Mouse (Mus musculus) ovary, postnatal 10 days (tissue): ENCODE results near the gene Nploc4.
A peak's percentile ranks its signal among the peaks of the same experiment; 100 is the strongest.

ENCODE experiments used
- DNase-seq: peaks from one replicate; pipeline ENCODE4 v3.0.0; 2022; ENCODE audit warnings: low spot score

The Nploc4 gene

DNA sequence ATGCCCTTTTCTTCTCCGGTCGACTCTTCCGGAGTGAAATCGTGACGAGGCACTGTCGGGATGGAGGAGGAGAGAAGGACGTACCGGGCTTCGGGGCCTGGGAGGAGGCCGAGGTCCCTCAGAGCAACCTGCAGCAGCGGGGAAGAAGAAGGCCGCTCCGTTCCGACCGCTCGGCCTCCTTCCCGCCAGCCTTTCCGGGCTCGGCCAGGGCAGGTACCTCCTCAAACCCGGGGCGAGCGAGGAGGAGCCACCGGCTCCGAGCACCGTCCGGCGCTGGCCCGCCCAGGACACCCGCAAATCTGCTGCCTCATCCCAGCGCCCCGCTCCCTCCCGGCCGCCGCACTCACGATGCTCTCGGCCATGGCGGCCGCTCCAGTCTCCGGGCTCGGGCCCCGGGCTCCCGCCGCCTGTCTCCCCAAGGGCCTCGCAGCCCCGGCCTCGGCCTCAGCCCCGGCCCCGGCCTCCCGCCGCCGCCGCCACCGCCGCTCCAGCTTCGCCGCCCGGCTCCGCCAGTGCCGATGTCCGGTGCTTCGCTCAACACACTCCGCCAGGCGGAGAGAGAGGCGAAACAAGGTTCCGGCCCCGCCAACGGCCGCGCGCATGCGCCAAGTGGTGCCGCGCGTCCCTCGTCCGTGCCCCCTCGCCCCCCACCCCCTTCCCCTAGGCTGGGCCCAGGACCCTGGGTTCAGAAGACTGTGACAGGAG lies at the start of gene Nploc4:
Gene Nploc4 (minus strand): TSS at position 557 of the 705 bp plus-strand sequence.
- peak; percentile 91 for DNase-seq

DNA sequence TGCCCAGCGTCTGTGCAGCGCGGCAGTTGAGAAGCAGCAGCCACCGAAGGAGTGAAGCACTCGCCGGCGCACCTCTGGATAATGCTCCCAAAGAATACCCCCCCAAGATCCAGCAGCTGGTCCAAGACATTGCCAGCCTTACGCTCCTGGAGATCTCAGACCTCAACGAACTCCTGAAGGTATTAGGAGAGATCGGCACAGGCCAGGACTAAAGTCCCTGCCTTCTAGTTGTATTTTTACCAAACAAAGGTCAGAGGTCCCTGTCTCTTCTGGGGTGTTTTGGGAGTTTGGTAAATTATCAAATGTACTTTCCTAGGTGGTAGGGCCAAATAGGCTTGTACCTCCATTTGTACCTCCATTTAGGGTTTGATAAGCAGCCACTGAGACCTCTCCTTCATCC lies 47.7 kb upstream of the Nploc4 start:
- no peak for DNase-seq

GRCm38 (mm10) chr11:120484265-120484981 lies 46.9 kb upstream of the Nploc4 start, which contains the start of gene Mrpl12:
Gene Mrpl12 (plus strand): TSS chr11:120484613.
- DNase-seq, result peak; percentile 85

DNA sequence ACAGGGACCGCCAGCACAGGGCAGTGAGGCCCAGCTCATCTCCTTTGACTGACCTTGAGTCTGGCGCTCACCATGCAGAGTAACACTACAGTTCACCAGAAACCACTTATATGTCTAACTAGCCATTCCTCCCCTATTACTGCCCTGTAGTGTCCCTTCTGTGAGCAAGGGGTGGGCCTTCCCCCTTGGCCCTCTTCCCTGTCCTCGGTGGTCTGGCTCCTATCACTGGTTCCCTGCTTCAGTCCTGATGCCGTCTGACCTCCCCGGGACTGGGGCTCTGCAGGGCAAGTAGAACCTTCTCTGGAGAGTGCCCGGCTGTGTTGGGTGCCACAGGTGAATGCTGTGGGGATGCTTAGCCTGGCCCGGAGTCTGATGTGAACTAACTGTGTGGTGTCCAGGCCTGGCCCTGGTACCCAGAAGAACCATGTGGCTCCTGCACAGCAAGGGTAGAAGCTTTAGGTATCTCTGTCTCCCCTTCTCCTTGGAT lies 46.0 kb upstream of the Nploc4 start:
- no peak for DNase-seq

GRCm38 (mm10) chr11:120472052-120472451 lies 34.5 kb upstream of the Nploc4 start:
- no peak for DNase-seq

DNA sequence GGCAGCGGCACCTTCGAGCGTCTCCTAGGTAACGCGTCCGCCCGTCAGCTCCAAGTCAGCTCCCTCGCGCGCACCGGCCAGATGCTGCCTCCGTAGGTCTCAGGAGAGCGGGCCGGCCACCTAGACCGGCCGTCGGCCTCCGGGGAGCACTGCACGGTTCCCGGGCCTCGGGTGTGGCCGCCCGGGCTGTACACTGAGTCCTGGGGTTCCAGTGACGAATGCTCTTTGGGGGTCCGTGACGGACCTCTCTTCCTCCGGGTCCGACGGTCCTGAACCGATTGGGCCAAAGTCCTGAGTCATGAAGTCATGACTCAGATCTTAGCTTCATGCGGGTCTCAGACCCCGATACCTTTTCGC lies 30.2 kb upstream of the Nploc4 start:
- no peak for DNase-seq

DNA sequence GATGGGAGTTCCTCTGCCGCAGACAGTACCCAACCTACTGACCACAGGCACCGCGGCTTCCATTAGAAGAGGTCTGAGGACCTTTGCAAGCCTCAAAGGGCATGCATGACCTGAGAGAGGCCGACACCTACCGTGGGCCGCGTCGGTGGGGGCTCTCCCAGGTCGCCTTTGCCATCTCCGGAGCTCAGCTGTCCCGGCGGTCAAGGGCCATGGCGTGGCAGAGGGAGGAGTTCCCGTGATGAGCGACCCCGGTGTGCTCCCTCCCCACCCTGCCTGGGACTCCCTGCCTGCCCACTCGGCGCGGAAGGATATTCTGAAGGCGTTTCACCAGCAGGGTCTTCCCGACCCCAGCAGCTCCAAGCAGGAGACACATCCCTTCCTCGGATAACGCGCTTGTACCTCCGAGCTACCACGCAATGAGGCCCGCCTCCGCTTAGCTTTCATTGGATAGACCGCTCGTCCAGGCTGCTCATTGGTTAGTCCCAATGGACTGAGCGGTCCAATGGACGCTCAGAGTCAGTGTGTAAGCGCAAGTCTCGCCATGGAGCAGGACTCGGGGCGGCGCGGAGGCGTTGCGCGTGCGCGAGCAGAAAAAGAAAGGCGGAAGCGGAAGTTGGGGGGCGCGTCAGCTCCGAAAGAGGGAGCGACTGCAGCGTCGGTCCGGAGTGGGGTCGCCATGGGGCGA lies 29.7 kb upstream of the Nploc4 start, which contains the start of gene Arl16:
Gene Arl16 (minus strand): TSS at position 557 of the 685 bp plus-strand sequence.
- peak; percentile 76 for DNase-seq

DNA sequence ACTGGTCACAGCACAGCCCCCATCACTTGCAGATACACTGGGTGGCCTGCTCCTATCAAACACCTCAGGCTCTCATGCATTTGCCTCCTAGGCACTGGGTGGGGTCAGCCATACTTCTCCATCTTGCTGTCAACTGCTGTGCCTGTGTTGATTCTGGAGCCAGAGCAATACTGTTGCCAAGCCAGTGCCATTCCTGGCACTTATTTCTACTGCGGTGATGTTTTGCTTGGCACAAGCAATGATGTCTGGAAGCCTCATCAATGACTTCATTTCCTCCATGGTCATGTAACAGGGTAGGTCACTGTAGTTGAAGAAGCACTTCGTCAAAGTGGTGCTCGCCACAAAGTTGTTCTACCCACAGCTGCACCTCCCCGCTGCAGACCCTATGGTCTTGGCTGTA lies 28.0 kb upstream of the Nploc4 start:
- no peak for DNase-seq

DNA sequence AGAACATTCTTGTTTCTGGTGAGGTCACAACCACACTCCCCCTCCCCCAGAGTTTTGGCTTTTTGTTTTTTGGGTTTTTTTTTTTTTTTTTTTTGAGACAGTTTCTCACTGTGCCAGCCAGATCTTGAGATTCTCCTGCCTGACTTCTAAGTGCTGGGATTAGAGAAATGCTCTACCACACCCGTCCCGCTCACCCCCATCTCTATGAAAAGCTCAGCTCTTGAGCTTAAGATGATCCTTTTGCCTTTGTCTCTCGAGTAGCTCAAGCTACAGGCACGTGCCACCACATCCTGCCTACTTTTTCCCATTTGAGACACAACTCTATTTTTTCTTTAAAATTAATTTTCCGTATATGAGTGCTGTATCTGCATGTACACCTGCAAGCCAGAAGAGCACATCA lies 26.9 kb upstream of the Nploc4 start:
- no peak for DNase-seq

DNA sequence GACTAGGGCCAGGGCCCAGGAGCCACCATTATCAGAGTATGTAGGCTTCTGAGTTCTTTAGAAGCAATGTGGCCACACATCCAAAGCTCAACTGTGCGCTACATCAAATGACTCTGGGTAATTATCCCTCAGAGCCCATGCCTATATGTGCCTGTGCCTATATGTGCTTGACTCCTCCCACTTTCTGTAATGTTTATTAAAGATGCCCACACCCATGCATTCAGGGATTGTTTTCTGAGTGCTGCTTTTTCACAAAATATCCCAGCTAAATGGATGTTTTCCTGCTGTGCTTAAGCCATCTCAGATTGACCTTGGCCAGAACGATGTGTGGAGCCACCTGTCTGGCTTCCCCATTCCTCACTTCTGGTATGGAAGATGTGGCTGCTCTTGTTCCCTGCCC lies 26.0 kb upstream of the Nploc4 start:
- no peak for DNase-seq

DNA sequence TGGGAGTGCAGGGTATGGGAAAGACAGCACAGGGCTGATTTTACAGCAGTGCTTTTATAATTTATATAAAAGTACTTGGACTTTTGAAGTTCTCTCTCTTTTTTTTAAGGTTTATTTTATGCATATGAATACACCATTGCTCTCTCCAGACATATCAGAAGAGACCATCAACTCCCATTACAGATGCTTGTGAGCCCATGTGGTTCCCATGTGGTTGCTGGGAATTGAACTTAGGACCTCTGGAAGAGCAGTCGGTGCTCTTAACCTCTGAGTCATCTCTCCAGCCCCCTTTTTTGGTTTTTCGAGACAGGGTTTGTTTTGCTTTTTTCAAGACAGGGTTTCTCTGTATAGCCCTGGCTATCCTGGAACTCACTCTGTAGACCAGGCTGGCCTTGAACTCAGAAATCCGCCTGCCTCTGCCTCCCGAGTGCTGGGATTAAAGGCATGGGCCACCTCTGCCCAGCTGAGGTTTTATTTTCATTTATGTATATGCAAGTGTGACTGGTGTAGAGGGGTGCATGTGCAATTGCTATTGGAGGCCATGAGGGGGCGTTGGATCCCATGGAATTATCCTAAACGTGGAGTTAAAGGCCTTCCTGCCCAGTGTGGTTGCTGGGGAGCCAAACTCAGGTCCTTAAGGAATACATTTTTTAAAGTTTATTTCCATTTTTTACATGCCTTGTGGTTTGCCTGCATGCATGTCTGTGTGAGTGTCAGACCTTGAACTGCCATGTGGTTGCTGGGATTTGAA lies 21.5 kb upstream of the Nploc4 start:
- no peak for DNase-seq

GRCm38 (mm10) chr11:120457772-120458751 lies 20.6 kb upstream of the Nploc4 start, which contains the start of the genes Oxld1 and Ccdc137:
Gene Oxld1 (minus strand): TSS chr11:120458068.
Gene Ccdc137 (plus strand): TSS chr11:120458115.
- peak; percentile 64 for DNase-seq

DNA sequence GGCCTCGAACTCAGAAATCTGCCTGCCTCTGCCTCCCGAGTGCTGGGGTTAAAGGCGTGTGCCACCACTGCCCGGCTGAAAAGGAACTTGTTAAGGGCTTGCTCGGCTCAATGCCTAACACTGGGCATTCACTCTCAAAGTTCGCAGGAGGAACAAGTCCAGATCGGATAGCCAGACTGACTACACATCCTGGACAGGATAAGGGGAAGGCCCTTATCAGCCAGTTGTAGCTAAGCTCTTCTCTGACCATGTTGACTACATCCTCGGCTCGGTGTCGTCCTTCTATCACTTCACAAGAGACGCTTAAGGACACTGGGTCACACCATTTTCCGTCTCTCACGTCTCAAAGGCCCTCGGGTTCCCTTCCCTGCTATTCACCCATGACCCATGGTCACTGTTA lies 19.9 kb upstream of the Nploc4 start:
- no peak for DNase-seq

GRCm38 (mm10) chr11:120455413-120455812 lies 17.9 kb upstream of the Nploc4 start:
- no peak for DNase-seq

DNA sequence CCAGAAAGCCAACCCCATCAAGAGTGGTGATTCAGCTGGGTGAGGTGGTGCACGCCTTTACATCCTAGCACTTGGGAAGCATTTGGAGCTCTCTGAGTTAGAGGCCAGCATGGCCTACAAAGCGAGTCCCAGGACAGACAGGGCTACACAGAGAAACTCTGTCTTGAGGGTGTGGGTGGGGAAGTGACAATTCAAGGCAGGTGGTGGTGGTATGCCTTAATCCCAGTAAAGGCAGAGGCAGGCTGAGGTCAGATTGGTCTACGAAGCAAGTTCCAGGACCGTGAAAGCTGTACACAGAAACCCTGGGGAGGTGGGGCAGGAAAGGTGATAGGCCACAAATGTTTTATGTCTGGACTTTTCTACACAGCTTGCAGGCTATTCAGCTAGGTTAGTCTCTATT lies 17.5 kb upstream of the Nploc4 start:
- no peak for DNase-seq

DNA sequence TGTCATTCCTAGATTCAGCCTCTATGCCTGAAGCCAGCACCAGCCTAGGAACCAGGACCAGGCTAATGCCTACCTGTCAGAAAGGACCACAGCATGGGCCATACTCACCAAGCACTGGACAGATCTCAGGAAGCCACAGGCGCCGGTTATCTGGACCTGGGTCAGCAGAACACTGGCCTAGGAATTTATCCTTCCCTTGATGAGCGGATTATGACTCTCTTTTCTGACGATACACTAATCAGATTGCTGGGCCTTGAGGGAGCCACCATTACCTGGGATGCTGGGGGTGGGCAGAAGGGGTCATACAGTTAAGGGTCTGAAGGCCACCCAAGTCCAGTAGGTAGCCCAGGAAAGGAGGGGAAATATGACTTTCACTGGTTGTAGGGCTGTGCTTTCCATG lies 15.8 kb upstream of the Nploc4 start, which contains the start of gene Pde6g:
Gene Pde6g (minus strand): TSS at position 195 of the 400 bp plus-strand sequence.
- no peak for DNase-seq

- DNase-seq, result no peak
Measured at GRCm38 (mm10) chr11:120452246-120452645, 14.7 kb upstream of the Nploc4 start.

- no peak for DNase-seq
Measured at GRCm38 (mm10) chr11:120447179-120447578, 9.7 kb upstream of the Nploc4 start.

DNA sequence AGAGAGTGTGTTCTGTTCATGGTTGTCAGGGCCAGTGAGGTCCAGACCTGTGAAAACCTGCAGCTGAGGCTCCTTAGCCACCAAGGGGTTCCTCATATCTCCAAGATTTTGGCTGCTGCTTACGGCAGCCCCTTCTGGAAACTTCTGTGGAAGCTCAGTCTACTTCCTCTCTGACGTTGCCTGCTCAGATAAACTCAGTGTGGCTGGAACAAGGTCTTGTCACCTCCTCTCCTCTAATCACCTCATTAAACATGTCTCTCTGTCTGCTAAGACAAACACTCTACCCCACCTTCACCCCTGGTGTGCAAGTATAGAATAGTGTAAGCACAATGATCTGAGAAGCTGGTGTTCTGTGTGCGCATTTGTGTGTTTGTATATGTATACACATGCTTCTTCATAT lies 8.0 kb upstream of the Nploc4 start:
- no peak for DNase-seq

DNA sequence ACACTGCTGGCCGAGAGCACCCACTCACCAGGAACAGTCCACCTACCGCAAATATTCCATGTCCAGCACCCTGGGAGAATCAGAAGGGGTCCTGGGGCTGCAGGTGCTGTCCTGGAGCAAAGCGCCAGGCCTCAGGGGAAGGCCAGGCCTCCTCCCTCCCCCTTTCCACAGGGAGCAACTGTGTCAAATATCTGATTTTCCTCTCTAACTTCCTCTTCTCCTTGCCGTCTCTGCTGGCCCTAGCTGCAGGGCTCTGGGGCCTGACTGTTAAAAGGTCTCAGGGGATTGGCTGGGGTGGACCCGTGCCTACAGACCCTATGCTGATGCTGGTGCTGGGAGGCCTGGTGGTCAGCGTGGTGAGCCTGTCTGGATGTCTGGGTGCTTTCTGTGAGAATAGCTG lies 6.6 kb upstream of the Nploc4 start:
- no peak for DNase-seq
